Mouse (Mus musculus): ENCODE results near the gene Metap1d.

GRCm38 (mm10) chr2:71528714-71529510, 75.8 kb downstream of the Metap1d start:
- TF ChIP-seq POLR2A (IDR thresholded peaks at IDR 0.05; ENCODE audit: low read depth, low read length) (no peak), CTCF (IDR thresholded peaks at IDR 0.05; ENCODE audit: extremely low read depth, insufficient read length, insufficient replicate concordance, low read depth, low read length) (0 out of 2 replicates have a peak, but pooled peaks have one; percentile 3)
